Mouse (Mus musculus): ENCODE results near the gene Igf2bp3. TPM values are rescaled to one million over a fixed set of nuclear protein-coding genes. Genes with fewer than 3 reads are reported as not detected.

The Igf2bp3 gene
- polyA plus RNA-seq, 1 experiment: 1.3 TPM

DNA sequence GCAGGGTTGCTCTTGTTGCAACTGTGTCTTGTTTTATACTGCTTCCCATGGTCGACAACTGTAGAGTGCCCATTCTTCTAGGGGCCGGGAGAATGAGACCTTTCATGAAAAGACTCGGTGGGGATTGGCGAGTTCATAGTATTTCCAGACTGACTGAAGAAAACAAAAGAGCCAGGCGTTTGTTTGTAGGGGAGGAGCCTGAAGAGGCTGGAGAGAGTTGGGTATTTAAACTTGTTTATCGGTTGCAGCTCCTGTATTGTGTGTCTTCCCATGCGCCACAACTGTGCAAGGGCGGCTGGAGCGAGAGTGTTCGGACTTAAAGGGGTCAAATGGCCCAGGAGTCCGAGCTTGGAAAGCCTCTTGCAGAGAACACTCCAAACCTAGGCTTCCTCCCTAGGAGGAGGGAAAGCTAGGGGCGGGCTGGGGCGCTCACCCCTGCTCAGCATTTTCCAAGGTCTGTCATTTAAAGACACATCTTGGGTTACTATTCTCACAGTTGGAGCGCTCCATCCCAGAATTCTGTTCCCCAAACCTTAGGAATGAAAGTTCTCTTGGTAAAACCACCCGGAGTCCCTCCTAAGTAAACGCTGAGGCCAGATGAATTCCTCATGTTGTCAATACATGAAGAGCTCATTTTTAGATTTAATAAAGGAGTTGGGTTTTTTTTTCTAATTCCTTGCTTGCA lies 5.3 kb upstream of the Igf2bp3 start:
- H3K27ac ChIP-seq (ENCODE audit: control insufficient read depth, insufficient read depth, low read length): no peak overlapping the region
- H3K36me3 ChIP-seq (ENCODE audit: control insufficient read depth, insufficient read depth, low read length): no peaks in the 10 kb centered on the region
- WGBS: 33% methylated on average over 16 of the region's 16 CpGs
- H3K27me3 ChIP-seq (ENCODE audit: control insufficient read depth, insufficient read depth, low read length): peaks cover 18% of the 10 kb centered on the region
- no peak overlapping the region for H3K4me3 ChIP-seq (ENCODE audit: control insufficient read depth, insufficient read depth, low read length)
- TF ChIP-seq POLR2A (IDR thresholded peaks at IDR 0.05; ENCODE audit: control insufficient read depth, extremely low read depth, insufficient read depth, low read length, poor library complexity) (no peak), CTCF (IDR thresholded peaks at IDR 0.05; ENCODE audit: borderline replicate concordance, control insufficient read depth, extremely low read depth, insufficient read depth, low read length, poor library complexity) (no peak)
- DNase-seq: no peak
- H3K4me1 ChIP-seq (replicated peaks; ENCODE audit: control insufficient read depth, insufficient read depth, low read length): peaks cover 17% of the 10 kb centered on the region

DNA sequence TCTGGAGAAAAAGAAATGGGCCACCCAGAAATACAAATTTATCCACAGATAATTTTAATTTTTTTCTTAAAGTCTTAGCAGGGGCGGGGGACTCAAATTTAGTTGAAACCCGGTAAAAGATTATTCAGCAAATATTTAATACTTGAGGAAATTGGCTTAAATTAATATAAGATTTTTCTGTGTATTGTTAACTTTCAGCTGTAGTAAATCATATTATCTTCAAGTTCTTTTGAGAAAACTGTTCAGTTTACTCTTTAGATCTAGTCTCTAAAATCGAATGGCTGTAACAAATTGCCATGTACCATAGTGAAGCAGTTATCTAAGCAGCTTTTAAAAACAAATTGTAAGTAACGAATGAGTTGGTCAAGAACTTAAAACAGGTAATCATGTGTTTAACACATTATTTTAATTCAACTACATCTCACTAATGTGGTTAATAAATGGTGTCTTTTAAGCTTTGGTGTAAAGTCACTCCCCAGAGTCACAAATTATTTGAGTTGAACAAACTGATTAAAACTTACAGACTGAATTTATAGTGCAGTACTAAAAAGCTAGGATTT lies 4.3 kb upstream of the Igf2bp3 start:
- Histone ChIP-seq H3K27ac (ENCODE audit: control insufficient read depth, insufficient read depth, low read length) (no peak overlapping the region), H3K36me3 (ENCODE audit: control insufficient read depth, insufficient read depth, low read length) (no peaks in the 10 kb centered on the region), H3K27me3 (ENCODE audit: control insufficient read depth, insufficient read depth, low read length) (peaks cover 26% of the 10 kb centered on the region), H3K4me1 (replicated peaks; ENCODE audit: control insufficient read depth, insufficient read depth, low read length) (peaks cover 26% of the 10 kb centered on the region), H3K4me3 (ENCODE audit: control insufficient read depth, insufficient read depth, low read length) (no peak overlapping the region)
- WGBS: 40% methylated on average over 4 of the region's 4 CpGs
- DNase-seq: no peak
- TF ChIP-seq CTCF (IDR thresholded peaks at IDR 0.05; ENCODE audit: borderline replicate concordance, control insufficient read depth, extremely low read depth, insufficient read depth, low read length, poor library complexity): no peak
- TF ChIP-seq POLR2A (IDR thresholded peaks at IDR 0.05; ENCODE audit: control insufficient read depth, extremely low read depth, insufficient read depth, low read length, poor library complexity): no peak

DNA sequence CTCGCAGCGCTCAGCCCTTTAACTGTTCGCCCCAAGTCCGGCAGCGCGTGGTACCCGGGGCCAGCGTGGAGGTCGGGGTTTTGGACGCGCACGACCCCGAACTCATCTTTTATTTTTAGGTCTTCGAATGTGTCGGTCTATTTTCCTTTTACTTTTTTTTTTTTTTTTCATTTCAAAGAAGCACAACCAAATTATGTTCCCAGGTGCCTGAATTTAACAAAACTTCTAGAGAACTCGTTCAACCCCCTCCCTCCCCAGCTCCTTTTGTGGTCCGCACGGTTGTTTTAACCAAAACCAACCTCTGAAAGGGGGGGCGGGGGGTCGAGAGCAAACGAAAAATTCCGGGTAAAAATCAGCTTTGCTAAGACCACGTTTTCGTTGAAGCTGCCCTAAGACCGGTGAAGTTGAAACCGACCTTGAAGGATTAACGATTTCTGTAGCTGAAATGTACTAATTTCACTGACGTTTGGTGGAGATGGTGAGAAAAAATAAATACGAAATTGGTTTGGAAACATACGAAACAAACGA lies 3.6 kb upstream of the Igf2bp3 start:
- 1% methylated on average over 31 of the region's 31 CpGs for WGBS
- TF ChIP-seq CTCF (IDR thresholded peaks at IDR 0.05; ENCODE audit: borderline replicate concordance, control insufficient read depth, extremely low read depth, insufficient read depth, low read length, poor library complexity) (no peak), POLR2A (IDR thresholded peaks at IDR 0.05; ENCODE audit: control insufficient read depth, extremely low read depth, insufficient read depth, low read length, poor library complexity) (no peak)
- Histone ChIP-seq H3K36me3 (ENCODE audit: control insufficient read depth, insufficient read depth, low read length) (no peaks in the 10 kb centered on the region), H3K27me3 (ENCODE audit: control insufficient read depth, insufficient read depth, low read length) (peaks cover 33% of the 10 kb centered on the region), H3K4me3 (ENCODE audit: control insufficient read depth, insufficient read depth, low read length) (peak overlapping the region; percentile 29), H3K27ac (ENCODE audit: control insufficient read depth, insufficient read depth, low read length) (no peak overlapping the region), H3K4me1 (replicated peaks; ENCODE audit: control insufficient read depth, insufficient read depth, low read length) (peaks cover 32% of the 10 kb centered on the region)
- DNase-seq: no peak

DNA sequence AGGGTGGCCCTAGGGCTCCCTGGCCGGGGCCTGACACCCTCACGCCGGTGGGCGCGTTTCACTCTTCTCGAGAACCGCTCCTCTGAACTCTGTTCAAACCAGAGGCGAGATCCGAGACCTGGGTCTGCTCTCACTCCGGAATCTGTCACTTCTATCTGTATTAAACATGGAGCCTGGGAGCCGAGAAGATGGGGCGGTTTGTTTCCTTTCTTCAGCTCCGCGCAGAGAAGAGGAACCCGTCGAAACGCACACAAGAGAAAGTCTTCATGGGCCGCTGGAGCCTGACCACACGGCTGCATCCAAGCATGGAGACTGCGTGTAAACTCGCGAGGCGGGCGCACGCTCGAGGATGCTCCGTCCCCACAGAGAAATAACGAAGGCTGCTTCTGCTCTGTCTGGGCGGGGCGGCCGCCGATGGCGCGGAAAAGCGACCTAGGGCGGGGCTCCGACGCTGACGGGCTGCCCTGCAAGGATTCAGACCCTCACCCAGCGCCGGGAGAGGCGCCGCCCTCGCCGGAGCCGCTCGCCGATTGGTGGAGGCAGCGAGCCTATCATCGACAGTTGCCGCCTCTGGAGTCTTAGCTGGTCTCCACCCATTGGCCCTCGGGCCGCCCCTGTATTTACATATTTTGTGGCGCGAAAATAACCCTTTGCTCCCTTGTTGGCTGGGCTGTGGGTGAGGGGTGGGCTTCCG lies 3.0 kb upstream of the Igf2bp3 start:
- peak; percentile 24; the same call in 1 of the 2 replicates for TF ChIP-seq POLR2A (IDR thresholded peaks at IDR 0.05; ENCODE audit: control insufficient read depth, extremely low read depth, insufficient read depth, low read length, poor library complexity)
- TF ChIP-seq CTCF (IDR thresholded peaks at IDR 0.05; ENCODE audit: borderline replicate concordance, control insufficient read depth, extremely low read depth, insufficient read depth, low read length, poor library complexity): no peak
- WGBS: 1% methylated on average over 56 of the region's 56 CpGs
- Histone ChIP-seq H3K27ac (ENCODE audit: control insufficient read depth, insufficient read depth, low read length) (peak overlapping the region; percentile 20; the same call in 1 of the 2 replicates), H3K27me3 (ENCODE audit: control insufficient read depth, insufficient read depth, low read length) (peaks cover 37% of the 10 kb centered on the region), H3K36me3 (ENCODE audit: control insufficient read depth, insufficient read depth, low read length) (no peaks in the 10 kb centered on the region), H3K4me1 (replicated peaks; ENCODE audit: control insufficient read depth, insufficient read depth, low read length) (peaks cover 38% of the 10 kb centered on the region), H3K4me3 (ENCODE audit: control insufficient read depth, insufficient read depth, low read length) (peak overlapping the region; percentile 42)
- DNase-seq: peak; percentile 89

DNA sequence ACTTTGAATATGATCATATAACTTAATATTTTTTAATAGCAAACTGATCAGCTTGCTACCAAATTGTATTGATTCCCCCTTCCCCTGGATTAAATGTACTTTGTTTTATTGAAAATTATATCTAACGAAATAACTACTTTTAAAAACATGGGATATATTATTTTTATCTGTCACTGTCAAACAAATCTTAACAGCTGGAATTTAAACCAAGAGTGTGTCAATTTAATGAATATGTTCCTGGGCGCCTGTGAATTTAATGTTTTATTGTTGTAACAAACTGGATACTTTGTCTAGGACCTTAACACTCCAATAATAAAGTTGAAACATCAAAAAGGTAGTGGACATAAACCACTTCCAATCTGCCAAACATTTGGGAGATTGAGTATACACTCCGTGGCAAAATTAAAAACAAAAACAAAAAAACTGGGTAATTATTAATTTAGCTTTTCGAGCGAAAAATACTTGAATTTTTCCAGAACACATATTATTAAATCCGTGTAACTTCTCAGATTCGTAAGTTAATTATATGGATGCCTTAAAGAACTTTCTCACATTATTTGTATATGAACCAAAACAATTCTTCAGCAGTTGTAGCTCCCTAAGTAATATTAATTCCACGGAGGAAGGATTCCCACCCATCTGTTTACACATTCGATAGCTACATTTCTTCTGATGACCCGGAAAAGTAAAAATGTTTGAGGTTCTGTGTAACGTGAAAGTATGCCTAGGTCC lies 2.2 kb upstream of the Igf2bp3 start:
- WGBS: 22% methylated on average over 11 of the region's 11 CpGs
- no peaks in the 10 kb centered on the region for H3K36me3 ChIP-seq (ENCODE audit: control insufficient read depth, insufficient read depth, low read length)
- peak overlapping the region; percentile 42; the same call in 1 of the 2 replicates for H3K4me3 ChIP-seq (ENCODE audit: control insufficient read depth, insufficient read depth, low read length)
- H3K27ac ChIP-seq (ENCODE audit: control insufficient read depth, insufficient read depth, low read length): no peak overlapping the region
- DNase-seq: no peak
- H3K4me1 ChIP-seq (replicated peaks; ENCODE audit: control insufficient read depth, insufficient read depth, low read length): peaks cover 39% of the 10 kb centered on the region
- H3K27me3 ChIP-seq (ENCODE audit: control insufficient read depth, insufficient read depth, low read length): peaks cover 37% of the 10 kb centered on the region
- TF ChIP-seq CTCF (IDR thresholded peaks at IDR 0.05; ENCODE audit: borderline replicate concordance, control insufficient read depth, extremely low read depth, insufficient read depth, low read length, poor library complexity) (no peak), POLR2A (IDR thresholded peaks at IDR 0.05; ENCODE audit: control insufficient read depth, extremely low read depth, insufficient read depth, low read length, poor library complexity) (no peak)
